Mouse (Mus musculus) embryo, embryonic 10 days (tissue): Measurements from ENCODE around the gene Pard3.
A peak's percentile ranks its signal among the peaks of the same experiment; 100 is the strongest.

Experiments
- DNase-seq: peaks from one replicate; pipeline ENCODE4 v3.0.0-alpha.2; 2015; ENCODE audit warnings: low spot score

Pard3 gene

GRCm38 (mm10) chr8:127087434-127087833, 23.7 kb downstream of the Pard3 start:
- no peak for DNase-seq

- DNase-seq = peak; percentile 61
Observed at GRCm38 (mm10) chr8:127088372-127088771, 24.7 kb downstream of the Pard3 start.

- DNase-seq = no peak
Observed at GRCm38 (mm10) chr8:127089021-127089420, 25.3 kb downstream of the Pard3 start.

DNA sequence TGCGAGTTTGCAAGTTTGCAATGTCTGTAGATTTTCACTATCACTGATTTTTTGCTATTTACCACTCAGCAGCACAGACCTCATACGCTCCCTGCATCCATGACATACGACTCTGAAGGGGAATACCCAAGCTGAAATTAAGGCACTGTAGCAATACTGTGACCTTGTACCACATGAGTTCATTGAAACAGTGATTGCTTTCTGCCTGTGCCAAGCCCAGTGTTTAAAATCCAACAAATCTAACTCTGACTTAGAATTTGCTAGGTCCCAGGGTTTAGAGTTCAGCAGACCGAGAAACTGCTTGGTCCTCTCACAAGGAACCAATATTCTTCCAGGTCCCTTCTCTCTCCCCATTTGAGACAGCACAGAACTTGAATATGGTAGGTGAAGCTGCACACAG, 26.7 kb downstream of the Pard3 start:
- no peak for DNase-seq

DNA sequence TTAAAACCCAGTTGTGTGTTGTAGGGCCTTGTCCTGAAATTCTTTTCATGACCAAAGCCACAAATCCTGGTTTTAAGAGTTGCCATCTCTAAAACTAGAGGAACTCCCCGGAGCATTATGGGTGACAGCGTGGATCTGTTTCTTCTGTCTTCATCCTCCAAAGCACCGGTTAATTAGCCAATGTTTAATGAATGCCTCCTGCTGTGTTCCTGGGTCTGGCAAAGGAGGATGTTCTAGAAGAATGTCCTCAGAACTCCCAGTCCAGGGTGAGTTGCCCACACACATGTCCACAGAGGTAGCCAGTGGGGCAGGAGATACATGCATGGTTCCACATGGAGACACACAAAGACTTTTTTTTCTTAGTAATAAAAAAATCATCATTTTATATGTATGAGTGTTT, 28.2 kb downstream of the Pard3 start:
- DNase-seq = no peak

GRCm38 (mm10) chr8:127092383-127093112, 28.9 kb downstream of the Pard3 start:
- DNase-seq = no peak

DNA sequence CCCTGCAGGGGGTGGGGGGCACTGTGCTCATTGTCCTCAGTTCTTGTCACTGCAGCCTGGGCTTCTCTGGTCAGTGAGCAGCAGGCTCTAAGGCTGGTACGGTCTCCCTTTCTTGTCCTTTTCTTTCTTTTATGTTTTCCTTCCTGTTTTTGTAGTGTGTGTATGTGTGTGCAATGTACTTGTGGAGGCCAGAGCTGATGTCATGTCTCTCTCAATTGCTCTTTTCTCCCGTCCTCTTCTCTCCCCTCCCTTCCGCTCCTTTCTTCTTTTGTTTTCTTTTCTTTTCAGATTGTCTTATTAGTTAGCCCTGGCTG, 29.4 kb downstream of the Pard3 start:
- no peak for DNase-seq

DNA sequence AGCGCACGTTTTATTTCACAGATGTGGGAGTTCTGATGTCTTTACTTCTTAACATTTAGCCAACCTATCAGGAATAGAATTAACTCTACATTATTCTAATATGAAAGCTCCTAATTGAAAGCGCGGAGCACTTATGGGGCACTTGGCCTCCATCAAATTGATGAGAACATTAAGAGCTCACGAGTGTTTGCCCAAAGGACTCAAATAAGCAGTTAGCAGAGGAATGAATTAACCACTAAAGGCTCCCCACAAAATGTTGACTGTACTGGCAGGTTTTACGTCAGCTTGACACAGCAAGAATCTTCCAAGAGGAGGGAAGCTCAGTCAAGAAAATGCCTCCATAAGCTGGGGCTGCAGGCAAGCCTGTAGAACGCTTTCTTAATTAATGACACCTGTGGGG, 32.1 kb downstream of the Pard3 start:
- DNase-seq = no peak

GRCm38 (mm10) chr8:127099439-127100090, 35.9 kb downstream of the Pard3 start:
- DNase-seq = no peak

GRCm38 (mm10) chr8:127103256-127103655, 39.6 kb downstream of the Pard3 start:
- DNase-seq = no peak

DNA sequence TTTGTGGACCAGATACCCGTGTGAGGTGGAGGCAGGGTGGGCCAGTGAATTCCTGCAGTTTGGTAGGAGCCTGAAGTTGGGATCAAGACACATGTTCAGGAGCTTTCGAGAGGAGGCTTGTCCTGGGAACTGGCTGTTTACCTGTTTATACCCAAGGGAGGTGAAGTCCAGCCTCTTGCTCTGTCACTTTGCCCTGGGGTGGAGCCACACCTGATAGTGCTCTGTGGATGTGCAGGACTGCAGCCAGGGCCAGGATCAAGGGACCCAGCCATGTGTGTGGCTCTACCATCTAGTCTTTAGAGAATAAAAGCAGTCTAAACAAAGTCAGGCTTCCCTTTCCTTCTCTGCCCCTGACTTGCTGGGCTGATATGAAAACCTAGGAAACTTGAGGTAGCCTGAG, 40.9 kb downstream of the Pard3 start:
- no peak for DNase-seq

DNA sequence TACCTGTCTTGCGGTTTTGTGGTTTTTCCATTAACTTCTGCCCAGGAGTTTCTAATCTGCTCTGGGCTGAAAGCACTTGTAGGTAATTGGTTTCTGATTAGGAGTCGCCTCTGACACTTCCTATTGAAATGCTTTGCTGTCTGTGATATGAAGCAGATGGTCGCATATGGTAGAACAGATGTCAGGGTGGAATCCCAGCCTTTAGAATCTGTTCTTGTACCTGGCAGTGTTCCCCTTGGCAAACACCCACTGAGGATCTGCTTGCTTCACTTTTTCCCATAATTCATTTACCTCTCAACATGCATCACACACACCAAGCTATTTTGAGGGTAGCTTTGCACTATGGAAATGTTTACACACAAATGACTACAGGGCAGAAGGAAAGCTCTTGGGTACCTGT, 44.2 kb downstream of the Pard3 start:
- DNase-seq = peak; percentile 40

DNA sequence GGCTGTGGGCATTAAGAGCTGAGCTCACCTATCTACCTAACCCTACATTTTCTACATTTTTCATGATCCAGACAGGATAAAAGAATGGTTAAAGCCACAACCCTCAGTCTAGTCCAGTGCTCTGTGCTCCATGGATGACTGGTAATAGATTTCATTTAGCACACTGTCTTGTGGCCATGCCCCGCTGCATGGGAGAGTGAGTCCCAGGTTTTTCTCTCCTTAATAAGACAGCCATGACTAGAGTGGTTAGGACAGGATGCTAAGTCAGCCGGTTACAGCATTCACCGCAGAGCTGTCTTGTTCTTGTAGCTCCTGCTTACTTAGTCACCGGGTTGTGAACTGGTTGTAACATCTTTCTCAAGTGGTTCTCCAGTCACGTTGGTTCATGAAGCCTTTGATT, 49.5 kb downstream of the Pard3 start:
- no peak for DNase-seq

DNA sequence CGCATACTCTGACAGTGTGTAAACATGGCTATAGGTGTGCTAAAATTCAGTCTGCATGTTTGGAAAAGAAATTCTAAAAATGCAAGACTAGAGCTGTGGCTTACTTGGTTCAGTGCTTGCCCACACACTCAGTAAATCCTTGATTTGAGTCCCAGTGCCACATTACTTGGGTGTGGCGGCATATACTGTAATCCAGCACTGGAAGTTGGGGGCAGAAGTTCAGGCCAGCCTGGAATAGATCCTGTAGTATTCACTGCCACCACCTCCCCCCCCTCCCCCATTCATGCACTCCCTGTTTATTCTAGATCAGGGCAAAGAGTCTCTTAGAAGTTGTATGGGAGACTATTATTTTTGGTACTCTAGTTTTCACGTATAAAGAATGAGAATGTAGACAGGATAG, 52.1 kb downstream of the Pard3 start:
- no peak for DNase-seq

DNA sequence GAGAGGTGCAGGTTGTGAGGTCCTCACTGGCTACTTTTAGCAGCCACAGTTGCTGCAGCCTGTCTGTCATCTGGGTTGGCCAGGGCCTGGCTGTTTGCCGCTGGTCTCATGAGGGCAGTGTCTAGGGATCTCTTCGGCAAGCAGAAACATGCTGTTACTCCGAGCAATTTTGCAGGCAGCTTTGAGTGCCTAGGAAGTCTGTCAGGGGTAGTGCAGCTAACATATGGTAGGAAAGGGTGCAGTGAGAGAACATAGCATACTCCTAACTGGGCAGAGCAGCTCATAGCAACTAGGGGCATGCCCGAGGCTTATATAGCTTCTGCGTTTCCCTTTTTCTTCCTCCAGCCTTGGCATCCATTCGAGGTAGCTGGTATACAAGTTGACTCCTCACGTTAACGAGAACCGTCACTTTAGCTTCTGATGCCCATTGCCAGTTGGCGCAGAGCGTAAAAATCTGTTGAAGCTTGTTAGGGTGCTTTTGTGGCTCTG, 54.7 kb downstream of the Pard3 start:
- DNase-seq = no peak

DNA sequence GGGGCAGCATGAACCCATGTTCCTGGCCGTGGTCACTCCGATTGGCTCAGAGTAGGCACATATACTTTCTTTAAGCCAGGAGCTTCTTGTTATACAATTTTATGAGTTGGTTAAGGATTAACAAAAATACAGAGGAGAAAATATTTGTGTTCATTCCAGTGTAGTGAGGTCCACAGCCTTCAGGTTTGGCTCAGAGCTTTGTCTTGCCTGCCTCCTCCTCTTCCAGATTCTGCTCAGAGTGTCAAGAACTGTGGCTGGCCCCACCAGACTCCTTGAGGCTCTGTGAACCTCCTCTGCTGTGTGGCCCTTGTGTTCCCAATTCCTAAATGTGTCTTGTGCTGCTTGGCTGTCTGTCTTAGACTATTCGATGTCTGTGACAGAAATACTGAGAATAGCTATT, 59.7 kb downstream of the Pard3 start:
- no peak for DNase-seq

GRCm38 (mm10) chr8:127124795-127125194, 61.1 kb downstream of the Pard3 start:
- no peak for DNase-seq

DNA sequence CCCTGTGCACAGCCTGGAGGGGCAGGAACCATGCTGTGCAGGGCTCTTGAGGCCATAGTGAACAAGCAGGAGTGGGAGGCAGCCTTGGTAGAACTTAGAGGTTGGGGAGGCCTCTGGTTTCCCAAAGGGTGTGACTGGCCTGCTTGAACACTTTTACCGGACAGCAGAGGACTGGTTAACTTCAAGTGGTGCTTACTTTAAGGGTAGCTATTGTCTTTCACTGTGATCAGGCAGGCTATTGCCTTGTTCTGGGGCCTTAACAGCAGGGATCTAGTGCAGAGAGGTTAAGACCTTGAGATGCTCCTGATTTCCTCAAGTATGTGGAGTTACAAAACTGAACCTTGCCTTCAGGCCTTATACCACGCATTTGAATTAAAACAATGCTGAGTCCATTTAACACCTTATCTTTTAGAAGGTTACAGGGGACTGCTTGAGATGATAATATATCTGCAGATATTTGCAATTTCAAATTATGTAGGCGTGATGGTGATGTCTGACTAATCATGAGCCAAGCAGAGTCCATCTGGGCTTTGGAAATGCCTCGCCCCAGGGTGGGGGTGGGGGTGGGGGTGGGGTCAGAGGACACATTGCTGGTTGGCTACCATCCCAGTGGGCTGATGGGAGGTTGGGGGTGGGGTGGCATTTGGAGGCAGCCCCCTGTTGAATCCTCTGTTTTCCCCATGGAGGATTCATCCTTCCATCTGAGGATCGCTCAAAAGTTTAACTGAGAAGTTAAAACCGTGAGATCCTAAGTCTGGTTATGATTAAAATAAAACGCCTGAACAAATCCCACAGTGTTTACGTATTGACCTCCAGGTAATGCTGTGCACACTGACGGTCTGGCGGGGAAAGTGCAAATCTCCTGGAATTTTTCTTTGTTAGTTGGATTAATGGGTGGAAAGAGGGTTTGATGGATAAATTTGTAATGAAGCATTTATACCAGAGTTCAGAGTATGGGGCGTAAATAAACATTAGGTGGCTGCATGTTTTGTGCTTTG, 62.3 kb downstream of the Pard3 start:
- DNase-seq = no peak

DNA sequence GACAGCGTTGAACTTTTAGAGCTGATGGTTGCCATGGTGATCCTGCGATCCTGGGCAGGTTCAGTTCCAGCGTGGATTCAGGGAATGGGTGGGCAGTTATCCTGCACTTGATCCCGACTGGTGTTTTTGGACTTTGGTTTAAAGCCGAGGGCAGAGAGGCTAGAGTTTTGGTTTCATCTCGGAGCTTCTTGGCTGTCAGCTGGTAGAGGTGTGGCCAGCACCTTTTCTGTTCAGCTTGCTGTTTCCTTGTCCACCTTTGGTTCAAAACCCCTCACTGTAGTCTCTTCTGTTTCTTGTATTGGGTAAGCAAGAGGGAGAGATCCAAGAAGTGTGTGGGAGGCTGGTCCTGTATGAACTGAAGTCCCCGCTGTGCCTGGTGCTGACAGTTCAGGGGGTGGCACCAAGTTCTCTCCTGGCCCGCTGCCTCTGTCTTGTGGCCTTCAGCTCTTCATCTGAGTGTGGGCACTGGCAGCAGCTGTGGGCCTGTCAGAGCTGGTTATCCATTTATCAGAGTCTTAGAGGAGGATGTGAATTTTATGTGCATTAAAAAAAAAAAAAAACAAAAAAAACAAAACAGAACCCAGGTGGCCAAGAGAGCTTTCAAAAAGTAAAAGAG, 65.2 kb downstream of the Pard3 start:
- DNase-seq = no peak

GRCm38 (mm10) chr8:127134327-127134726, 70.6 kb downstream of the Pard3 start:
- no peak for DNase-seq

DNA sequence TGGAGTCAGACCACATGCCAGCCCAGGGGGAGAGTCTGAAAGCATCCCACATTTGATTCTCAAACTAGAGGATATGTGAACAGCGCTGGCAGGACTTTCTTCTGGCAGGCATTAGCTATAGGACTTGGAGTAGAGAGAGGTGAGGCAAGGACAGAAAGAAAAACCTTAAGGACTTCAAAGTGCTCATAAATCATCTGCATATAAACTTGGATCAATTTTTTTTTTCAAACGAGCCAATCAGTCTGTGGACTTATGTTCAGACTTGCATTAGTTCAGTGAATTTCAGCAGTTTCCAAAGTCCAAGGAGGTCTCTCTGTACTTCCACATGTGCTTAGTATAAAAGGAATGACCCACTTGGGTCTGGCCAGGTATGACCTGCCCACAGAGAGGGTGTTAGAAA, 72.5 kb downstream of the Pard3 start:
- no peak for DNase-seq

GRCm38 (mm10) chr8:127136781-127137180, 73.1 kb downstream of the Pard3 start:
- DNase-seq = no peak
